Mouse (Mus musculus): Measurements from ENCODE around the gene Cwc15. TPM values are rescaled to one million over a fixed set of nuclear protein-coding genes. Genes with fewer than 3 reads are reported as not detected.

Gene Cwc15
- total RNA-seq, 2 experiments from 2014 or later = 199 to 247 TPM

DNA sequence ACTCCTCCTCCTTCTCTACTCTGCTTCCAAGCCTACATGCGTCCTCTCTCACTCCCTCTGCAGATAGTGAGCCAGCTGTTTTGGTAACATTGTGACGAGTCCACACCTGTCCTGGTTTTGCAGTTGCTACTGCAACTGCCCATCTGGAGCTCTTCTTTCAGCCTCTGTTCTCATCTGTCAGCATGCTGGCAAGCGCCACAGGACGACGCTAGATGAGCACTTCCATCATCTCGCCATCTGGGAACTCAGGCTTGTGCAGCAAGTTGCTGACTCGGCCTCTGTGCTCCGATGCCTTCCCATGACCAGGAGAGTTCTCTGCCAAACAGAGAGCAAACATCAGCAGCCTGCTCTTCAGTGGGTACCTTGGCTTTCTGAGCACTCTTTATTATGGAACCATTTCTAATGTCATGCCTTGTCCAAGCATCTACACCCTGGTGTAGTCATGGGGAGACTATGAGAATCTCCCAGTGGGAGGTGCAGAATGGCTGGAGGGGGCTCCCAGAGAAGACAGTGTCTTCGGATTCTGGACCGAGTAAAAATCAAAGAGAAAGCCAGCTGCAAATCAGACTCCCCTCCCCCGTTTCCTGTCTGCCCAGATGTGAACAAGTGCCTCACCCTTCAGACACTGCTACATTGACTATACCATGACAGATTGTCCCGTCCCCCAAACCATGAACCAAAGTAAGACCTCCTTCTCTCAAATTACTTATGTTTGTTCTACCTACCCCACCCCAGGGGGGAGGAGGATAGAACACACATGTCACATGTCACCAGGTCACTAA lies 47.4 kb downstream of the Cwc15 start:
- no peak for ATAC-seq (replicated peaks; ENCODE audit: poor library complexity)

- ATAC-seq (replicated peaks; ENCODE audit: poor library complexity) = no peak
Observed at GRCm38 (mm10) chr9:14548366-14548761, 47.9 kb downstream of the Cwc15 start.

DNA sequence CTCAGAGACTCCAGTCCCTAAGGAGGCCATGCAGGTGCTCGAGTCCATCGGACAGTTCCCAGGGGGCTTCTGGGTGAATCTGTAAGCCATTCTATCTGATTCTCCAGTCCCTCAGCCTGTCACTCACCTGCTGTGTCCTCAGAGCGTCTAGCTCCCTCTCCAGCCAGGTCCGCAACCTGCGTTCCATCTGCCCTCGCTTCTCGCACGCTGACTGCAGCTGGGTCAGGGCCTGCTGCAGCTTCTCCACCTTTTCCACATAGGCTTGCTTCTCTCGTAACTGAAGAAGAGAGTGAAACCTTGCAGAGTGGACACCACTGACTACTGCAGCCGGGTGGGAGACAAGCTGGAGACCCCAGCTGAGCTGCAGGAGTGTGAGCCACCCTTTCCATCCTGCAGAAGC lies 57.9 kb downstream of the Cwc15 start:
- ATAC-seq (replicated peaks; ENCODE audit: poor library complexity) = no peak

- peak; percentile 86 for ATAC-seq (replicated peaks; ENCODE audit: poor library complexity)
Observed at GRCm38 (mm10) chr9:14559430-14559829, 59.0 kb downstream of the Cwc15 start.

GRCm38 (mm10) chr9:14559996-14560395 lies 59.6 kb downstream of the Cwc15 start:
- no peak for ATAC-seq (replicated peaks; ENCODE audit: poor library complexity)

Other genes starting within 250 kb of the Cwc15 start
- 6.1 and 7.5 TPM in 2 replicates for gene Sesn3, start 225.6 kb upstream of the Cwc15 start, total RNA-seq (2015)
- 4.5 and 5.6 TPM in 2 replicates for gene Sesn3, start 225.6 kb upstream of the Cwc15 start, total RNA-seq (2017)
- gene Endod1, start 119.1 kb upstream of the Cwc15 start, total RNA-seq (2015) = 17.0 and 20.1 TPM in 2 replicates
- 19.1 and 21.4 TPM in 2 replicates for gene Endod1, start 119.1 kb upstream of the Cwc15 start, total RNA-seq (2017)
- gene Kdm4d, start 135 bp upstream of the Cwc15 start, total RNA-seq (2015) = 0.17 TPM in 1 of 2 replicates, not detected in the other
- gene Kdm4d, start 135 bp upstream of the Cwc15 start, total RNA-seq (2017) = 0.12 and 0.84 TPM in 2 replicates
- gene Amotl1, start 144.4 kb downstream of the Cwc15 start, total RNA-seq (2015) = not detected in 2 replicates
- gene Amotl1, start 144.4 kb downstream of the Cwc15 start, total RNA-seq (2017) = 0.24 TPM in 1 of 2 replicates, not detected in the other
- gene Piwil4, start 240.1 kb downstream of the Cwc15 start, total RNA-seq (2015) = 0.29 TPM in 1 of 2 replicates, not detected in the other
- not detected in 2 replicates for gene Piwil4, start 240.1 kb downstream of the Cwc15 start, total RNA-seq (2017)

All from megakaryocyte progenitor cell, adult 5-6 weeks (primary cell).